Mouse (Mus musculus) heart, embryonic 11.5 days (tissue): Measurements from ENCODE around the gene Ankrd34b. TPM values are rescaled to one million over a fixed set of nuclear protein-coding genes. Genes with fewer than 3 reads are reported as not detected.

Source experiments
- ATAC-seq: fragments of 200-750 bp; cut with Nextera tagmentation; replicated peaks from 2 replicates; pipeline ENCODE4 v1.8.0; 2017; ENCODE audit warnings: moderate library complexity; ENCODE audit not compliant: insufficient number of reproducible peaks, low FRiP score, low TSS enrichment
- H3K27ac ChIP-seq: fragments of 300-500 bp; sonication (generic); 2 replicates; pipeline ENCODE4 v1.5.1; 2014; ENCODE audit warnings: mild to moderate bottlenecking, low read depth, low read length
- H3K27me3 ChIP-seq: fragments of 300-500 bp; sonication (generic); 2 replicates; pipeline ENCODE4 v1.6.1; 2014; ENCODE audit warnings: mild to moderate bottlenecking, low read length, mixed read lengths; ENCODE audit not compliant: control insufficient read depth, insufficient read depth
- H3K36me3 ChIP-seq: fragments of 300-500 bp; sonication (generic); 2 replicates; pipeline ENCODE4 v1.6.1; 2014; ENCODE audit warnings: mild to moderate bottlenecking, low read length, moderate library complexity, mixed read lengths; ENCODE audit not compliant: control insufficient read depth, insufficient read depth
- H3K4me1 ChIP-seq: fragments of 300-500 bp; sonication (generic); 2 replicates; pipeline ENCODE4 v1.6.1; 2014; ENCODE audit warnings: low read length; ENCODE audit not compliant: control insufficient read depth, insufficient read depth
- H3K4me2 ChIP-seq: fragments of 300-500 bp; sonication (generic); 2 replicates; pipeline ENCODE4 v1.6.1; 2014; ENCODE audit warnings: mild to moderate bottlenecking, moderate library complexity
- H3K4me3 ChIP-seq: fragments of 300-500 bp; sonication (generic); 2 replicates; pipeline ENCODE4 v1.5.1; 2014; ENCODE audit warnings: low read depth, low read length
- H3K9ac ChIP-seq: fragments of 300-500 bp; sonication (generic); 2 replicates; pipeline ENCODE4 v1.6.1; 2014; ENCODE audit warnings: mild to moderate bottlenecking, low read depth, low read length, moderate library complexity
- H3K9me3 ChIP-seq: fragments of 300-500 bp; sonication (generic); replicated peaks from 2 replicates; pipeline ENCODE4 v1.6.1; 2016; ENCODE audit warnings: low read length; ENCODE audit not compliant: control insufficient read depth
- WGBS: fragments of 180-500 bp; shearing (Covaris S2); extraction: QIAGEN DNeasy Blood & Tissue Kit; methylation state at CpG from one replicate; pipeline ENCODE4 v1.1.7; 2014; ENCODE audit not compliant: insufficient replicate concordance; 5-methylcytosine and 5-hydroxymethylcytosine counted together
- polyA plus RNA-seq: library from polyadenylated mRNA; unstranded; fragments of >200 nt; fragmentation: Nextera tagmentation; extraction: Ambion mirVana; gene quantifications from 2 replicates; pipeline ENCODE4 v1.2.1, GENCODE M21; 2014

Ankrd34b gene
- polyA plus RNA-seq, 1 experiment from 2014 or later, result 0.06 TPM

DNA sequence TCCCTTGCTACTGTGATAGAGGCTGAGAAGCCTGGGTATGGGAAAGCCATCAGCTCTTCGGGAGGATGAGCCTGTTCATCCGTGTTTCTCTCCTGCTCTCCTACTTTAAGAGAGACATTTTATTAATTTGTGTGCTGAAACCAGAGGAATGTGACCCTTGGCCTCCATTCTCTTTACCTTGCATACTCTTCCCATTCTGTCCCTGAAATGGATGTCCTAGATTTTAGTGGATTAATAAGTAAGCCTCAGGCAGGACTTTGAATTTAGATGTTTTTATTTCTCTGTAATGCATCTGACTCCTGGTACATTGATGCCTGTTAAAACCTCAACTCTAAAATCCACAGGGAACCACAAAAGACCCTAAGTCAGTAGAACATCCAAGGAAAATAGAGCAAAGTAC, 43.7 kb downstream of the Ankrd34b start:
- Histone ChIP-seq H3K36me3 (no peaks in the 10 kb centered on the region), H3K9ac (no peak overlapping the region), H3K9me3 (no peaks in the 10 kb centered on the region), H3K4me2 (no peak overlapping the region), H3K4me1 (no peaks in the 10 kb centered on the region), H3K27ac (no peak overlapping the region), H3K27me3 (no peaks in the 10 kb centered on the region), H3K4me3 (no peak overlapping the region)
- 76% methylated on average over 2 of the region's 2 CpGs for WGBS
- ATAC-seq, result no peak

DNA sequence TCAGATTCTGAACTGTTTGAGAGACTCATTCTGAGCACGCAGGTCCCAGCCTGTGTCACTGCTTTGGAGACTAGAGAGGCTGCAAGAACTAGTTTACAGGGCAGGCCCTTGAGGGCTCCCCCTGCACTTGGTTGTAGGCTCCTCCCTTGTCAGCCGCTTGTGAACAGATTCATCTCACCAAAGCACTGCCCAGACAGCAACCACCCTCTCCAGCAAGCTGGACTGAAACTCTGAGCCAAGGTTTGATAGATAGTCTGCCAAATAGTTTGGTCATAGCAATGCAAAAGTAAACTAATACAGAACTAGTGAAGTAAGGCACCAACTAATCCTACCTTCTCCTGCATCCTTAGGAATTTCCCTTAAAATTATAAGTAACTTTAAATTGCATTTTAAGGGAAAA, 44.5 kb downstream of the Ankrd34b start:
- no peak for ATAC-seq
- Histone ChIP-seq H3K9me3 (no peaks in the 10 kb centered on the region), H3K36me3 (no peaks in the 10 kb centered on the region), H3K27me3 (no peaks in the 10 kb centered on the region), H3K4me2 (no peak overlapping the region), H3K27ac (no peak overlapping the region), H3K4me3 (no peak overlapping the region), H3K9ac (no peak overlapping the region), H3K4me1 (no peaks in the 10 kb centered on the region)
- WGBS, result 60% methylated on average over 2 of the region's 2 CpGs

DNA sequence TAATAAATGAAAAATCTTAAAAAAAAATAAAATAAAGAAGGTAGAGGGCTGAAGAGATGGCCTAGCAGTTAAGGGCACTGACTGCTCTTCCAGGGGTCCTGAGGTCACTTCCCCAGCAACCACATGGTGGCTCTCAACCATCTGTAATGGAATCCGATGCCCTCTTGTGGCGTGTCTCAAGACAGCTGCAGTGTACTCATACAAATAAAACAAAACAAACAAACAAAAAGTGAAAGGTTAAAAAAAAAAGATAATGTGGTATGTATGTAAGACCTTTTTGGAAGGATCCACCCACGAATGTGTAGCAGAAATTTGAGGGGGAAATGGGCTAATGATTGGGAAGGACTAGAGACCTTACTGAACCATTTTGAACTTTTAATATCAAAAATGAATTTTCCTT, 57.7 kb downstream of the Ankrd34b start:
- Histone ChIP-seq H3K27me3 (no peaks in the 10 kb centered on the region), H3K27ac (no peak overlapping the region), H3K4me1 (no peaks in the 10 kb centered on the region), H3K4me3 (peak overlapping the region; percentile 45), H3K9ac (peak overlapping the region; percentile 68), H3K36me3 (no peaks in the 10 kb centered on the region), H3K9me3 (no peaks in the 10 kb centered on the region), H3K4me2 (peak overlapping the region; percentile 78)
- ATAC-seq, result peak; percentile 53; the same call in 1 of the 2 replicates
- WGBS, result 7% methylated on average over 3 of the region's 3 CpGs

DNA sequence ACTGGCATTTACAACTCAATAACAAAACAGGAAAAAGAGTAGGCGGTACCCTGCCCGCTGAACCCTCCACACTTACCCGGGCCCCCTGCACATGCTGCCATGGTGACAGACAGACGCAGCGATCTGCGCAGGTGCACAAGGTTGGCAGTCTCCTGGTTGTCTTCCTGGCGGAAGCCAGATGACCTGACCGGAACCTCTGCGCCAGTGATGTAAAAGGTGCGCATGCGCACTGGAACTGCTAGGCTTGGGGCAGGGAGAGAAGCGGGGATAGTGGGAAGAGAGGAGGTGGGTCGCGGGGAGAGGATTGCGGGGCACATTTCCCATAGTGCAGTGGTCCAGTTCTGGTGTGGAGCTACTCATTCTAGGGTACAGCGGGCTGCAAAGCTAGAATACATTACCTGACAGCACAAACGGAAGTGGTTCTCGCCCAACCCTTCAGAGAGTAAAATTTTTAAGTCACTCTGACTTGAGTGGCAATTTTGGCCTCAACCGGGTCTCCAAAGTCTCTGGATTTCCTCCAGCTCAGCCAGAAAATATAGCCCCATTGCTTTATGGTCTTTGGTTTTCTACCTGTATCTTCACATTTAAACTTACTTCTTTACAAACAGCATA, 58.3 kb downstream of the Ankrd34b start, which contains the start of gene Fam151b:
TSS of gene Fam151b (minus strand) at position 164 of the 612 bp plus-strand sequence.
- Histone ChIP-seq H3K9ac (peak within 1 kb of the TSS; percentile 68), H3K27ac (peak within 1 kb of the TSS; percentile 43; the same call in 1 of the 2 replicates), H3K4me3 (peak within 1 kb of the TSS; percentile 45), H3K36me3 (no peaks in the 10 kb centered on the region), H3K4me2 (peak within 1 kb of the TSS; percentile 78), H3K27me3 (no peaks in the 10 kb centered on the region), H3K9me3 (no peaks in the 10 kb centered on the region), H3K4me1 (no peaks in the 10 kb centered on the region)
- 9% methylated on average over 19 of the region's 19 CpGs for WGBS
- ATAC-seq, result peak; percentile 99

DNA sequence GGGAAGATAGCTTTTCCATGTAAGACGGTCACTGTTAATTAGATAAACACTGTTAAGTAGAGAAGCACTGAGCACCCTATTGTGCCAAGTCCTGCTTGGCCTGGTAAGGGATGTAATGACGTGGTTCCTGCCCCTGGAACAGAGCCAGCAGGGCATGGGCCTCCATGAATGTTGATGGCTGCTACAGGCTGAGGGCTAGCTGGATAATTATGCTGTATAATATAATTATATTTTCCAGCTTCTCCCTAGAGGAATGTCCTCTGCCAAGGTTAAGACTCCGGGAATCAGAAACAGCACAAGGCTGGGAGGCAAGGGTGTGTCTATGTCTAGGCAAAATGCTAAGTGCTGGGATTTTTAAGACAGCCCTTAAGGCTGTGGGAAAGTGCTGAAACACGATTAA, 65.1 kb downstream of the Ankrd34b start:
- ATAC-seq, result no peak

More for the DNA sequence above, 65.1 kb downstream of the Ankrd34b start:
- 79% methylated on average over 4 of the region's 4 CpGs for WGBS
- H3K4me3 ChIP-seq, result no peak overlapping the region
- no peak overlapping the region for H3K27ac ChIP-seq
- H3K9ac ChIP-seq, result no peak overlapping the region
- peaks cover 3% of the 10 kb centered on the region; the same call in 1 of the 2 replicates for H3K36me3 ChIP-seq
- H3K4me1 ChIP-seq, result no peaks in the 10 kb centered on the region
- no peaks in the 10 kb centered on the region for H3K9me3 ChIP-seq
- no peaks in the 10 kb centered on the region for H3K27me3 ChIP-seq
- no peak overlapping the region for H3K4me2 ChIP-seq

Other genes starting within 250 kb of the Ankrd34b start
- 0.31 and 0.82 TPM in 2 replicates for gene Gm20379, start 119.9 kb upstream of the Ankrd34b start, polyA plus RNA-seq
- 15.1 and 15.2 TPM in 2 replicates for gene Dhfr, start 71.2 kb upstream of the Ankrd34b start, polyA plus RNA-seq
- gene Msh3, start 70.9 kb upstream of the Ankrd34b start, polyA plus RNA-seq, result 20.9 and 21.6 TPM in 2 replicates
- 0.32 TPM in 1 of 2 replicates, not detected in the other for gene Fam151b, start 58.1 kb downstream of the Ankrd34b start, polyA plus RNA-seq
- 11.1 and 13.7 TPM in 2 replicates for gene Zfyve16, start 105.0 kb downstream of the Ankrd34b start, polyA plus RNA-seq
- gene Spz1, start 150.3 kb downstream of the Ankrd34b start, polyA plus RNA-seq, result not detected in 2 replicates
- 9.9 and 13.4 TPM in 2 replicates for gene Serinc5, start 185.2 kb downstream of the Ankrd34b start, polyA plus RNA-seq